Mouse (Mus musculus) lung, adult 2 months (tissue): Measurements from ENCODE around the gene Pacrg.

Source experiments
- CTCF ChIP-seq: fragments of 200-500 bp; IDR thresholded peaks from 2 replicates; pipeline ENCODE4 v1.5.1; 2011; ENCODE audit warnings: mild to moderate bottlenecking, low read length, control low read depth; ENCODE audit not compliant: insufficient read depth
- POLR2A ChIP-seq: fragments of 200-500 bp; IDR thresholded peaks from 2 replicates; pipeline ENCODE4 v1.6.1; 2011; ENCODE audit warnings: low read depth, mild to moderate bottlenecking, control low read depth, low read length, borderline replicate concordance; ENCODE audit errors: extremely low read depth

DNA sequence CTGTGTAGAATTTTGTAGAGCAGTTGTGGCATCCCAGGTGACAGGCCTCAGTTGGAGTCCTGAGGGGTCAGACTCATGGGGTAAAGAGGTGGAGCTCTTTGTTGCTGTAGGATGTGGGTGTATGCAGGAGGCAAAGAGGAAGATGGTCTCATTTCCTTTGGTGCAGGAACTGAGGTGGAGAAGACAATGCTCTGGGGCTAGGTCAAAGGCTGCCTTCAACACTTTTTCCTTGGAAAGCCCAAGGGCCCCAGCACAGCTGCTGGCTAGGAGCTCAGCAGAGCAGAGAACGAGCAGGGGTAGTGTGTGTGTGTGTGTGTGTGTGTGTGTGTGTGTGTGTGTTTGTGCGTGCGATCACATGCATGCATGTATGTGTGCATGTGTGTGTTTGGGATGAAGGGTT lies 387.3 kb downstream of the Pacrg start:
- no peak for TF ChIP-seq CTCF
- no peak for TF ChIP-seq POLR2A
